Mouse (Mus musculus) thymus, adult 2 months (tissue): ENCODE measurements around the gene Zfp513.

Source experiments
- CTCF ChIP-seq: fragments of 200-500 bp; IDR thresholded peaks from 2 replicates; pipeline ENCODE4 v1.5.1; 2012; ENCODE audit warnings: mild to moderate bottlenecking, control low read depth, low read length, moderate library complexity, borderline replicate concordance; ENCODE audit not compliant: control insufficient read depth, poor library complexity, insufficient read depth; ENCODE audit errors: extremely low read depth
- POLR2A ChIP-seq: fragments of 200-500 bp; IDR thresholded peaks from 2 replicates; pipeline ENCODE4 v1.6.1; 2012; ENCODE audit warnings: mild to moderate bottlenecking, low read length, control low read depth, moderate library complexity; ENCODE audit not compliant: control insufficient read depth, poor library complexity, insufficient read depth; ENCODE audit errors: extremely low read depth

DNA sequence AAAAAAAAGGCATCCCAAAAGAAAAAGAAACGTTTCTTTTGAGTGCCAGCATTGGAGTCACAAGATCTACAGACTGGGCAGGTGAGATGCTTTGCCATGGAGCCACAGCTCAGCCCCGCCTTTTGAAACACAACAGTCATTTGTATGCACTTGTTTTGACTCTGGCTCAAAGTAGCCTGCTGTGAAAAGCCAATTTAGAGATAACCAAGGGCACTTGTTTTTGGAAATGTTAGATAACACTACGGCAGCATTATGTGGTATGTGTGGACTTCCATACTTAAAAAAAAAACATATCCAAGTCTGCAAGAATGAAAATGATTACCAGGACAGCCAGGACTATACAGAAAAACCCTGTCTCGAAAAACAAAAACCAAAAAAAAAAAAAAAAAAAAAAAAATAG, 18.4 kb downstream of the Zfp513 start:
- no peak for TF ChIP-seq CTCF
- no peak for TF ChIP-seq POLR2A
